Mouse (Mus musculus) urinary bladder, postnatal 4 days (tissue): Measurements from ENCODE around the gene Sowahc.
A peak's percentile ranks its signal among the peaks of the same experiment; 100 is the strongest.

Experiments
- DNase-seq, 2 experiments: peaks; one replicate each; pipeline ENCODE4 v3.0.0; 2021 to 2022; ENCODE audit warnings: low spot score in 2 of 2

Sowahc gene

DNA sequence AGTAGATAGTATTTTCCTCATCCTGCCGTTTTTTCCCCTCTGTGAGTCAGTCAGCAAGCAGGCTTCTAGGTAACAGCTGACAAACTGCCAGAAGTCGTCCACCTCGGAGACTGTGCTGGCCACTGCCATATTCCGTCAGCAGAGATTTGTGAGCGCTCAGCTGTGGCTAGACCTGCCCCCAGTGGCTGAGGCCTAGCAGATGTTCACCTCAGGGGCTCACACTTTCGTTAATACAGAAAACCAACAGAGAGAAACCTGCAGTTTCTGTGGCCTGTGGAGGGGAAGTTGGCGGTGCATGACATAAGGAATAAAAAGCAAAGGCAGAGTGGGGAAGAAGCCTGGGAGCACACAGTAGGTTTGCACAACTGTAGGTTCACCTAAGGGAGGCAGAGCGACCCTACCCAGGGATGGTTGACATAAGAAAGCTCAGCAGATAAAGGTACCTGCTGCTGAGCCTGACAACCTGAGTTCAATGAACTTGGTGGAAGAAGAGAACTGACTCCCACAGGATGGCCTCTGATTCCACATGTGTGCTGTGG lies 31.9 kb downstream of the Sowahc start:
- no peak for DNase-seq

GRCm38 (mm10) chr10:59256533-59256932 lies 34.8 kb downstream of the Sowahc start:
- no peak for DNase-seq

GRCm38 (mm10) chr10:59259572-59259971 lies 37.8 kb downstream of the Sowahc start:
- no peak for DNase-seq

DNA sequence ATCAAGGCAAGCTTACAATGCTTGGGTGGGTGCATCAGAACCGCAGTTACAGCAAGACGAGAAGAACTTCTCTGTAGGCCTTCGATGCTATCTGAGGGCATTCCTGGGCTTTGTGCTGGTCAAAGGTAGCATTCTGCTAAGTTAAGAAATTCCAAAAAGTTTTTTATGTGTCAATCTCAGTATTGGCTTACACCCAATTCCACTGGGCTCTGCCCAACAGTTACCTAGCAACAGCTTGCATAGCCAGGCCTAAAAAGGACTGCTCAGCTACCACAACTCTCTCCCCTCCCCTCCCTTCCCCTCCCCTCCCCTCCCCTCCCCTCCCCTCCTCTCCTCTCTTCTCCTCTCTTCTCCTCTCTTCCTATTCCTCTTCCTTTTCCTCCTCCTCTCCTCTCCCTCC lies 39.9 kb downstream of the Sowahc start:
- no peak for DNase-seq

DNA sequence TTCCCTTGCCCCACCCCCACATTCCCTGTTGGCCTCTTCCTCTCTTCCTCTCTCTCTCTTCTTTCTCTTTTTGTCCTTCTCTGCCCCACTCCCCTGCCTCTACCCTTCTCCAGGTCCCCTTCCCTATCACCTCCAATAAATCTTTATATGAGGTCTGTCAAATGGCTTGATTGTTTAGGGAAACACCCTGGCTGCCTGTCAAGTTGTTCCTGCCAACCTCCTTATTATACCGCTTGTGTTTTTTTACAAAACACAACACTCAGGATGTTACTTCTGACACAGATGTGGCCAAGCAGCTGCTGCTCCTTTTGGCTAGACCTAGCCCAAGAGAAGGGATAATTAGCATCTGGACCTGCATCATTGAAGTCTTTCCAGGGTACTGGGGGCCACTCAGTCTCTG lies 40.3 kb downstream of the Sowahc start:
- DNase-seq = no peak

DNA sequence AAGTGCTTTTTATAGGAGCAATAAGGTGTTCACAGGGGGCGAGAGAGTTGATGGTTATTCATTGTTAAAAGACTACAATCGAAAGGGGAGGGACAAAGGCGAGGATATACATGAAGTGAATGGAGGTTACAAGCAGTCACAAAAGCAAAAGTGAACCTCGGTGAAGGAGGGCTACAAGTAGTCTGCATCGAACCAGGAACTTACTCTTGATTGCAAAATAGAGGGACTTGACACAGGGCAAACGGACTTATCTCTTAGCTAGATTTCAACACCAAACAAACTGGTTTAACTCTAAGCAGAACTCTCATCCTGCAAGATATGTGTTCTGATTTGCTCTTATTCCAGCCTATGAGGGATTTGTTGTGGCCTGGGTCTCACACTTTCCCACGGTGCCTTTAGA lies 41.2 kb downstream of the Sowahc start:
- no peak for DNase-seq

DNA sequence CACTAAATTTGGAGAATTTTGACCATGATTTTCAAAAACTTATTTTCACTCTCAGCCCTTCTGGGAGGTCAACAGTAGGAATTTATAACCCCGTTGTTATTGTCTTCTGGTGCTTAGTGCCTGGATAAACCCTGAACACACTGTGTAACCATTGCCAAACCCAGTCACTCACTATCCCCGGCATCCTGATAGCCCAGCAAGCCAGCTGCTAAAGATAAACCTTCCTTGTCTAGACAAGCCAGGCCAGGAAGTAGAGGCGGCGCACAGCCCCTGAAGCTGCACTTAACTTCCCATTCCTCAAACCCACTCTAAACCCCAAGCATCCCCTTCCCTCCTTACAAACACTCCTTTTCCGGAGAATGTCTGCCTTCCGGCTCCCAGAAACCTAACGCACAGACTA lies 43.3 kb downstream of the Sowahc start:
- DNase-seq = no peak

GRCm38 (mm10) chr10:59265674-59266073 lies 43.9 kb downstream of the Sowahc start:
- DNase-seq = no peak

DNA sequence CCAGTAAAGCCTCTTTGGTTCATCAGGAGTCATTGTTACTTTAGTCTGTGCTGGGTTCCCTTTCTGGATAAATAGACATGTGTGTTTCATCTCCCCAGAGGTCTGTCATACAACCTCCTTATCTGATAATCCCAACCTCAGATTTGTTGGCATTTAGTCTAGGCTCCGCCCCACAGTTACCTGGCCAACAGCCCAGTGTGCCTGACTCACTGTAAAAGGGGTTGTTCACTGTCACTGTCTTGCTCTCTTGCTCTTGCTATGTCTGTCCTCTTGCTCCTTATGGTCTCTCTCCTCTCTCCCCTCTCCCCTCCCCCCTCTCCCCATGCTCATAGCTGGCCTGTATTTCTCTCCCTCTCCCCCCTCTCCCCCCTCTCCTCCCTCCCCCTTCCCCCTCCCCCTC lies 44.3 kb downstream of the Sowahc start:
- peak in 1 of 2 experiments; percentile 44 for DNase-seq

DNA sequence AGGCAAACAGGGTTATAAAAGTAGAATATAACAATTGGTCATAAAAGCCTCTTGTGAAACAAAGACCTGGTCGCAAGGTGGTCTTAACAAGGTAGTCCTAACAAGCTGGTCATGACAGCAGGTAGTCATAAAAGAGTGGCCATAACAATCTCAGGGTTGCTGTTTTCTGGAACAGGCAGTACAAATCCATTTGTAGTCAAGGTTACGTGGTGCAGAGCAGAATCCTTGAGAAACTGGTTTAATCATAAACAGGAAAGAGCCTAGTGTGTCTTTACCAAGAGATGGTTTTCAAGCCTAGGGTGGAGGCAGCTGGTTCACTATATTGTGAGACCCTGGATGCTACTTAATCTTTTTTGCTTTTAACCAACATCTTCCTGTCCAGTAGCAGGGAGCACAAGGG lies 45.5 kb downstream of the Sowahc start:
- DNase-seq = no peak

GRCm38 (mm10) chr10:59268109-59268508 lies 46.4 kb downstream of the Sowahc start:
- no peak for DNase-seq

- DNase-seq = no peak
These were observed 47.0 kb downstream of the Sowahc start for GRCm38 (mm10) chr10:59268754-59269153.

- no peak for DNase-seq
These were observed 54.0 kb downstream of the Sowahc start for GRCm38 (mm10) chr10:59275745-59276144.
